In the genomic region with DNA sequence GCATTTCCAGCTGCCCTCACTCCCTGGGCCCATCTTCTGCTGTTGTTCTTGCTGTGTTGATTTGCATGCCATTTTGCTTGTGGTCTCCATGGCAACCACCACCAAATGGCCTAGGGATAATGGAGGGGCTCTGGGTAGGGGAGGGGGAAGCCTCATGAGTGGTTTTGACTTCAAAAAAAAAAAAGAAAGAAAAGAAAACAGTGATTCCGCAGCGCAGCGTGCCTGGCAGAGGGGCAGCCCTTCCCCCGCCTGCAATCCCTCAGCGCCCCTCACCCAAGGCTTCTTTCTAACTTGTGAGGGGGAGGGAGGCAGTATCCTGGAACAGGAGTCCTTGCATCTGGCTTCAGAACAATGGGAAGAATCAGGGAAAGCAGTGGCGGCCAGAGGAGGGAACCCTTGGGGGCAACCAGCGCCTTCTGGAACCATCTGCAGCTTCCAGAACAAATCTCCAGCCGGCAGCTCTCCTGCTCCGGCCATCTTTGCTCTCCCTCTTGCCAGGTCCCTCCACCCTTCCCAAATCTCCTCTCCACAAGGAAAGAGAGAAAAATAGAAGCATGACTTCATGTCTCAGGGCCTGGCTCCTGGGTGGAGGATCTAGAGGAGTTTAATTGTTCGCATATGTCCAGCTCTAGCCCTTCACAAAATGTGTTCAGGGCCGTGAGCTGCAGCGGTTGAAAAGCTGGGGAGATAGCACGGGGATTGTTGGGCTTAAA, we compare ENCODE assay signal across 11 mouse cellular contexts. TPM values are rescaled to one million over a fixed set of nuclear protein-coding genes. Genes with fewer than 3 reads are reported as not detected.
A peak's percentile ranks its signal among the peaks of the same experiment; 100 is the strongest.
DNase-seq lines count a peak whose midpoint lies in the region; ATAC-seq lines count a peak whose summit lies in the region.
"Had no signal": no experiment of that assay in that cellular context is flagged by ENCODE, and none has a peak within 500 bp of the region (broad histone marks: within the 10 kb centered on the region; RNA-seq: fewer than 3 reads in every experiment).

No protein-coding gene starts in this region.

- peaks cover 73% of the 10 kb centered on the region for H3K4me1 ChIP-seq in forebrain, embryonic 15.5 days
- peaks cover 77% of the 10 kb centered on the region for H3K4me1 ChIP-seq in hindbrain, embryonic 10.5 days (replicated peaks)

- WGBS in forebrain, embryonic 15.5 days = 4% methylated on average over 13 of the region's 13 CpGs
- 4% methylated on average over 13 of the region's 13 CpGs for WGBS in hindbrain, embryonic 10.5 days

- 0 out of 2 replicates have a peak, but pooled peaks cover 9% of the 10 kb centered on the region for H3K27me3 ChIP-seq in forebrain, embryonic 15.5 days
- H3K27me3 ChIP-seq in hindbrain, embryonic 10.5 days (ENCODE audit: insufficient read depth, poor library complexity, severe bottlenecking) = peaks cover 11% of the 10 kb centered on the region

- H3K9me3 ChIP-seq in forebrain, embryonic 15.5 days = no peaks in the 10 kb centered on the region
- H3K9me3 ChIP-seq in hindbrain, embryonic 10.5 days = peaks cover 8% of the 10 kb centered on the region; the same call in 1 of the 2 replicates
- H3K9me3 ChIP-seq: G1E had no signal

- 0 out of 2 replicates have a peak overlapping the region, but pooled peaks have one; percentile 12 for H3K9ac ChIP-seq in forebrain, embryonic 15.5 days (replicated peaks)

- no peaks in the 10 kb centered on the region for H3K36me3 ChIP-seq in forebrain, embryonic 15.5 days
- peaks cover 5% of the 10 kb centered on the region; the same call in 1 of the 2 replicates for H3K36me3 ChIP-seq in hindbrain, embryonic 10.5 days
- H3K36me3 ChIP-seq: G1E had no signal

- DNase-seq in kidney, postnatal 4 days = peak; percentile 18 to 38
- DNase-seq in kidney, adult 9 months = no peak
- peak; percentile 65 to 72 for DNase-seq in cerebellum, adult 18-20 months
- peak; percentile 85 for DNase-seq in hindbrain, embryonic 10.5 days (ENCODE audit: low spot score)
- peak; percentile 88 for DNase-seq in mesoderm, embryonic 11.5 days (ENCODE audit: low read depth, low spot score)
- DNase-seq in testis, postnatal 14 days (ENCODE audit: low spot score) = no peak
- DNase-seq in thymus, postnatal 4 days = no peak

- H3K4me3 ChIP-seq in forebrain, embryonic 15.5 days = no peak overlapping the region
- H3K4me3 ChIP-seq in hindbrain, embryonic 10.5 days = peak overlapping the region; percentile 26

- H3K4me2 ChIP-seq in forebrain, embryonic 15.5 days (replicated peaks) = peak overlapping the region; percentile 23

- peak; percentile 67 for ATAC-seq in forebrain, embryonic 15.5 days (replicated peaks)

- peak overlapping the region; percentile 95 for H3K27ac ChIP-seq in forebrain, embryonic 15.5 days (replicated peaks)
- H3K27ac ChIP-seq in hindbrain, embryonic 10.5 days = peak overlapping the region; percentile 94

RNA-seq across cellular contexts. Expression of gene Gm11733, which starts 5.0 kb away (rescaled TPM):
- polyA plus RNA-seq in forebrain, embryonic 15.5 days (2015; fragmentation: Nextera tagmentation; extraction: Ambion mirVana) = 0.28 TPM in 1 of 2 replicates, not detected in the other
- not detected in 2 replicates for polyA plus RNA-seq in hindbrain, embryonic 10.5 days (2016; fragmentation: Nextera tagmentation; extraction: Ambion mirVana)
- polyA plus RNA-seq: G1E; large intestine, adult 2 months; small intestine, adult 2 months had no signal

Comparison
In these comparisons a context has a peak if more than half of its experiments do, and no peak if none do; other contexts are left out.
1. DNase-seq: peak in kidney, postnatal 4 days (2 of 2), cerebellum, adult 18-20 months (2 of 2), hindbrain, embryonic 10.5 days (single experiment) and mesoderm, embryonic 11.5 days (single experiment); none in kidney, adult 9 months (single experiment), testis, postnatal 14 days (single experiment) and thymus, postnatal 4 days (single experiment).